ENCODE assay signal across 9 mouse cellular contexts in genomic region chr13:81136652-81137422, GRCm38 (mm10).
DNase-seq lines count a peak whose midpoint lies in the region; ATAC-seq and TF ChIP-seq lines count a peak whose summit lies in the region.
"Had no signal": no experiment of that assay in that cellular context is flagged by ENCODE, and none has a peak within 500 bp of the region (broad histone marks: within the 10 kb centered on the region; RNA-seq: fewer than 3 reads in every experiment).

No protein-coding gene starts in this region.

- no peaks in the 10 kb centered on the region for H3K9me3 ChIP-seq in neural tube, embryonic 13.5 days
- no peaks in the 10 kb centered on the region for H3K9me3 ChIP-seq in heart, postnatal 0 days (replicated peaks; ENCODE audit: control insufficient read depth, low read length)
- H3K9me3 ChIP-seq in hindbrain, embryonic 13.5 days, result no peaks in the 10 kb centered on the region
- H3K9me3 ChIP-seq: limb, embryonic 15.5 days had no signal

- H3K4me1 ChIP-seq in neural tube, embryonic 13.5 days (replicated peaks), result peaks cover 12% of the 10 kb centered on the region; the same call in 1 of the 2 replicates
- H3K4me1 ChIP-seq in heart, postnatal 0 days (ENCODE audit: control insufficient read depth, insufficient read depth), result peaks cover 31% of the 10 kb centered on the region
- H3K4me1 ChIP-seq in hindbrain, embryonic 13.5 days (replicated peaks), result peaks cover 12% of the 10 kb centered on the region

- peak; percentile 19; the same call in 1 of the 2 replicates for ATAC-seq in neural tube, embryonic 13.5 days (ENCODE audit: low read depth)
- ATAC-seq in heart, postnatal 0 days (ENCODE audit: insufficient read depth, low read depth), result peak; percentile 14
- peak; percentile 34; the same call in 1 of the 2 replicates for ATAC-seq in megakaryocyte-erythroid progenitor cell, adult 5-6 weeks (replicated peaks; ENCODE audit: low FRiP score, low TSS enrichment, poor library complexity, severe bottlenecking)
- no peak for ATAC-seq in hindbrain, embryonic 13.5 days (ENCODE audit: low FRiP score)

- H3K4me3 ChIP-seq in neural tube, embryonic 13.5 days, result no peak overlapping the region
- H3K4me3 ChIP-seq in heart, postnatal 0 days (ENCODE audit: low read depth, low read length), result no peak overlapping the region
- no peak overlapping the region for H3K4me3 ChIP-seq in hindbrain, embryonic 13.5 days
- H3K4me3 ChIP-seq: limb, embryonic 15.5 days had no signal

- DNase-seq in neural tube, embryonic 10.5 days (ENCODE audit: extremely low spot score, low spot score), result no peak
- DNase-seq in c-Kit-positive CD71-negative TER-119-negative erythroid progenitor cells, embryonic 14.5 days (ENCODE audit: low read depth), result peak; percentile 13
- peak; percentile 52 for DNase-seq in heart, postnatal 0 days (ENCODE audit: low spot score)
- DNase-seq in layer of hippocampus, adult 8-10 months (ENCODE audit: low spot score in 2 of 2), result peak; percentile 20 to 28
- DNase-seq in retina, postnatal 1 day, result no peak

- no peak for TF ChIP-seq EP300 in heart, postnatal 0 days (IDR thresholded peaks at IDR 0.05; ENCODE audit: low read depth)

- TF ChIP-seq CTCF in heart, postnatal 0 days (IDR thresholded peaks at IDR 0.05; ENCODE audit: low read depth), result no peak

- H3K27ac ChIP-seq in neural tube, embryonic 13.5 days (replicated peaks), result no peak overlapping the region
- peak overlapping the region; percentile 46 for H3K27ac ChIP-seq in heart, postnatal 0 days (ENCODE audit: low read depth)
- no peak overlapping the region for H3K27ac ChIP-seq in hindbrain, embryonic 13.5 days
- H3K27ac ChIP-seq: limb, embryonic 15.5 days had no signal

- H3K4me2 ChIP-seq in neural tube, embryonic 13.5 days, result no peak overlapping the region
- H3K4me2 ChIP-seq in heart, postnatal 0 days (ENCODE audit: low read depth, low read length), result no peak overlapping the region
- no peak overlapping the region for H3K4me2 ChIP-seq in hindbrain, embryonic 13.5 days
- H3K4me2 ChIP-seq: limb, embryonic 15.5 days had no signal

- H3K27me3 ChIP-seq in neural tube, embryonic 13.5 days, result no peaks in the 10 kb centered on the region
- H3K27me3 ChIP-seq in heart, postnatal 0 days (ENCODE audit: control insufficient read depth, insufficient read depth, low read length), result no peaks in the 10 kb centered on the region
- no peaks in the 10 kb centered on the region for H3K27me3 ChIP-seq in hindbrain, embryonic 13.5 days
- H3K27me3 ChIP-seq: limb, embryonic 15.5 days had no signal

- H3K9ac ChIP-seq in neural tube, embryonic 13.5 days, result no peak overlapping the region
- no peak overlapping the region for H3K9ac ChIP-seq in heart, postnatal 0 days (replicated peaks; ENCODE audit: low read depth, low read length)
- H3K9ac ChIP-seq in hindbrain, embryonic 13.5 days, result no peak overlapping the region
- H3K9ac ChIP-seq: limb, embryonic 15.5 days had no signal

- whole genome bisulfite sequencing in neural tube, embryonic 13.5 days, result 64% methylated on average over 11 of the region's 11 CpGs
- 25% methylated on average over 11 of the region's 11 CpGs for WGBS in heart, postnatal 0 days
- 76% methylated on average over 11 of the region's 11 CpGs for WGBS in hindbrain, embryonic 13.5 days

- H3K36me3 ChIP-seq in neural tube, embryonic 13.5 days, result no peaks in the 10 kb centered on the region
- no peaks in the 10 kb centered on the region for H3K36me3 ChIP-seq in heart, postnatal 0 days (replicated peaks; ENCODE audit: control insufficient read depth, insufficient read depth, low read length)
- no peaks in the 10 kb centered on the region for H3K36me3 ChIP-seq in hindbrain, embryonic 13.5 days
- H3K36me3 ChIP-seq: limb, embryonic 15.5 days had no signal

Comparison
In these comparisons a context has a peak if more than half of its experiments do, and no peak if none do; other contexts are left out.
1. DNase-seq: peak in c-Kit-positive CD71-negative TER-119-negative erythroid progenitor cells, embryonic 14.5 days (single experiment), heart, postnatal 0 days (single experiment) and layer of hippocampus, adult 8-10 months (2 of 2); none in neural tube, embryonic 10.5 days (single experiment) and retina, postnatal 1 day (single experiment).